Mouse (Mus musculus): ENCODE measurements around the gene Lrig1. TPM values are rescaled to one million over a fixed set of nuclear protein-coding genes. Genes with fewer than 3 reads are reported as not detected.
A peak's percentile ranks its signal among the peaks of the same experiment; 100 is the strongest.

Gene Lrig1
- 11.8 and 14.7 TPM in 2 replicates for polyA plus RNA-seq (2015; fragmentation: Nextera tagmentation; extraction: Ambion mirVana)

DNA sequence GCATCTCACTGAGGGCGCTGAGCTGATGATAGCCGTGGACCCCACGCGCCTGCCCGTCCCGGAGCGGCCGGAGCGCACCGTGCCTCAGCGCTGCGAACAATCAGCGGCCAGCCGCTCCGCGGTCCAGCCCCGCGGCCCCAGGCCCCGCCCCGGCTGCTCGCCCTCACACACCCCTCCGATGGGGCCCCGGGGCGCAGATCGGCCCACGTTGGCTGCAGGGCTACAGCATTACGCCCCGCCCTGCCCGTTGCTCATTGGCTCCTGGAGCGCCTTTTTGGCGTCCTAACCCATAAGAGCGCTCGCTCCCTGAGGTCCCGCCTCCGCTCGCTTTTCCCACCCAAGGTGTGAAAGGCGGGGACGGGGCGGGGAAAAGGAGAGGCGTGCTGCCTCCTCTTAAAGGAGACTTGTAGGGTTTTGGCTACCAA lies at the start of gene Lrig1:
Gene Lrig1, minus strand, starts transcription at position 92 of the 425 bp plus-strand sequence.
- peak; percentile 97 for ATAC-seq
- Histone ChIP-seq H3K4me3 (ENCODE audit: low read length) (peak within 1 kb of the TSS; percentile 98), H3K27me3 (replicated peaks; ENCODE audit: control insufficient read depth, insufficient read depth, low read length) (no peaks in the 10 kb centered on the region), H3K4me1 (ENCODE audit: control insufficient read depth, insufficient read depth, low read length) (peaks cover 33% of the 10 kb centered on the region), H3K4me2 (ENCODE audit: low read depth, low read length) (peak within 1 kb of the TSS; percentile 84), H3K9ac (ENCODE audit: low read depth, low read length) (peak within 1 kb of the TSS; percentile 97), H3K9me3 (ENCODE audit: control insufficient read depth, low read length) (no peaks in the 10 kb centered on the region), H3K27ac (ENCODE audit: low read length) (peak within 1 kb of the TSS; percentile 86), H3K36me3 (ENCODE audit: control insufficient read depth, insufficient read depth, low read length) (no peaks in the 10 kb centered on the region)
- 0% methylated on average over 40 of the region's 40 CpGs for WGBS

GRCm38 (mm10) chr6:94749626-94750025 lies 49.7 kb upstream of the Lrig1 start:
- Histone ChIP-seq H3K9me3 (ENCODE audit: control insufficient read depth, low read length) (no peaks in the 10 kb centered on the region), H3K9ac (ENCODE audit: low read depth, low read length) (no peak overlapping the region), H3K4me3 (ENCODE audit: low read length) (no peak overlapping the region), H3K27me3 (replicated peaks; ENCODE audit: control insufficient read depth, insufficient read depth, low read length) (no peaks in the 10 kb centered on the region), H3K4me1 (ENCODE audit: control insufficient read depth, insufficient read depth, low read length) (no peaks in the 10 kb centered on the region), H3K27ac (ENCODE audit: low read length) (no peak overlapping the region), H3K36me3 (ENCODE audit: control insufficient read depth, insufficient read depth, low read length) (no peaks in the 10 kb centered on the region), H3K4me2 (ENCODE audit: low read depth, low read length) (no peak overlapping the region)
- 79% methylated on average over 3 of the region's 3 CpGs for WGBS
- ATAC-seq = no peak

DNA sequence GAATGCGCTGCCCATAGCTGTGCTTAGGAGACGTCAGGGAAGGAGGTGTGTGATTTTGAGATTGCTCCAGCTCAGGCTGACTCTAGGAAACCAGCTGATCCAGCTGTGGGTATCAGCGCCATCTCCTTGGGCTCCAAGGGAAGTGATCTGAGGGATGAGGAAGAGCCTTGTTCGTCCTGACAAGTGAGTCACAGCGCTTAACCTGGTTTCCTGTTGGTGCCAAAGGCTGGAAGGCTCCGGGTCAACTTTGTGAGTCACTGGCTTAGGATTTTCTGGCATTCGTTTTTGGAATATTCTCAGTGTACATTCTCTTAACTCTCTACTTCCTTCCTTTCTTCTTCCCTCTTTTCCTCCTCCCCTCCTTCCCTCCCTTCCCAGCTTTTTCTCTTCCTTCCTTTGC lies 48.4 kb upstream of the Lrig1 start:
- H3K9ac ChIP-seq (ENCODE audit: low read depth, low read length) = no peak overlapping the region
- no peak overlapping the region for H3K4me3 ChIP-seq (ENCODE audit: low read length)
- H3K27ac ChIP-seq (ENCODE audit: low read length) = no peak overlapping the region
- no peak overlapping the region for H3K4me2 ChIP-seq (ENCODE audit: low read depth, low read length)
- 68% methylated on average over 7 of the region's 7 CpGs for WGBS
- H3K4me1 ChIP-seq (ENCODE audit: control insufficient read depth, insufficient read depth, low read length) = no peaks in the 10 kb centered on the region
- H3K9me3 ChIP-seq (ENCODE audit: control insufficient read depth, low read length) = no peaks in the 10 kb centered on the region
- H3K36me3 ChIP-seq (ENCODE audit: control insufficient read depth, insufficient read depth, low read length) = no peaks in the 10 kb centered on the region
- no peak for ATAC-seq
- no peaks in the 10 kb centered on the region for H3K27me3 ChIP-seq (replicated peaks; ENCODE audit: control insufficient read depth, insufficient read depth, low read length)

GRCm38 (mm10) chr6:94740117-94740729 lies 40.3 kb upstream of the Lrig1 start:
- H3K9me3 ChIP-seq (ENCODE audit: control insufficient read depth, low read length) = no peaks in the 10 kb centered on the region
- WGBS = 46% methylated on average over 14 of the region's 14 CpGs
- no peaks in the 10 kb centered on the region for H3K36me3 ChIP-seq (ENCODE audit: control insufficient read depth, insufficient read depth, low read length)
- peak overlapping the region; percentile 2; the same call in 1 of the 2 replicates for H3K4me2 ChIP-seq (ENCODE audit: low read depth, low read length)
- H3K4me3 ChIP-seq (ENCODE audit: low read length) = no peak overlapping the region
- H3K27me3 ChIP-seq (replicated peaks; ENCODE audit: control insufficient read depth, insufficient read depth, low read length) = no peaks in the 10 kb centered on the region
- peak overlapping the region; percentile 1; the same call in 1 of the 2 replicates for H3K27ac ChIP-seq (ENCODE audit: low read length)
- ATAC-seq = peak; percentile 48; the same call in 1 of the 2 replicates
- 0 out of 2 replicates have a peak, but pooled peaks cover 3% of the 10 kb centered on the region for H3K4me1 ChIP-seq (ENCODE audit: control insufficient read depth, insufficient read depth, low read length)
- H3K9ac ChIP-seq (ENCODE audit: low read depth, low read length) = no peak overlapping the region

GRCm38 (mm10) chr6:94738647-94739046 lies 38.7 kb upstream of the Lrig1 start:
- Histone ChIP-seq H3K4me3 (ENCODE audit: low read length) (no peak overlapping the region), H3K27me3 (replicated peaks; ENCODE audit: control insufficient read depth, insufficient read depth, low read length) (no peaks in the 10 kb centered on the region), H3K4me2 (ENCODE audit: low read depth, low read length) (no peak overlapping the region), H3K27ac (ENCODE audit: low read length) (no peak overlapping the region), H3K9me3 (ENCODE audit: control insufficient read depth, low read length) (no peaks in the 10 kb centered on the region), H3K9ac (ENCODE audit: low read depth, low read length) (no peak overlapping the region), H3K4me1 (ENCODE audit: control insufficient read depth, insufficient read depth, low read length) (0 out of 2 replicates have a peak, but pooled peaks cover 3% of the 10 kb centered on the region), H3K36me3 (ENCODE audit: control insufficient read depth, insufficient read depth, low read length) (no peaks in the 10 kb centered on the region)
- no peak for ATAC-seq
- WGBS = 77% methylated on average over 3 of the region's 3 CpGs

DNA sequence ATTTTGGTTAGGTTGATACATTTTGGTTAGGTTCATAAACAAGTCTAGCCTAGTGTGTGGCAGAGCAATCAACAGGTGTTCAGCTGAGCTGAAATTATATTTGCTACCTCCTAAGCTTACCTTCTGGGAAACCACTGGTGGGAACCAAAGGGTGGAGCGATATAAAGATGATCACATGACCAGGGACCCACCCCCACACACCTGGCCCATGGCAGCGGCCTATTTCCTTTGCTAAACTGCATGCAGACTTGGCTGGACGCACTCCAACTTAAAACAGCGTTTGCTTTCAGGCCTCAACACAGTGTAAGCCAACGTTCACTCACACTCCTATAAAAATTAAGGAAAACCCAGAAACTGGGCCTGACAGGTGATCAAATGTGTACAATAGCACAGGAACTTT lies 33.9 kb upstream of the Lrig1 start:
- H3K4me2 ChIP-seq (ENCODE audit: low read depth, low read length) = no peak overlapping the region
- H3K9me3 ChIP-seq (ENCODE audit: control insufficient read depth, low read length) = no peaks in the 10 kb centered on the region
- WGBS = 61% methylated on average over 5 of the region's 5 CpGs
- no peak overlapping the region for H3K27ac ChIP-seq (ENCODE audit: low read length)
- H3K4me3 ChIP-seq (ENCODE audit: low read length) = no peak overlapping the region
- no peaks in the 10 kb centered on the region for H3K27me3 ChIP-seq (replicated peaks; ENCODE audit: control insufficient read depth, insufficient read depth, low read length)
- no peak overlapping the region for H3K9ac ChIP-seq (ENCODE audit: low read depth, low read length)
- peaks cover 4% of the 10 kb centered on the region; the same call in 1 of the 2 replicates for H3K4me1 ChIP-seq (ENCODE audit: control insufficient read depth, insufficient read depth, low read length)
- no peak for ATAC-seq
- H3K36me3 ChIP-seq (ENCODE audit: control insufficient read depth, insufficient read depth, low read length) = no peaks in the 10 kb centered on the region

DNA sequence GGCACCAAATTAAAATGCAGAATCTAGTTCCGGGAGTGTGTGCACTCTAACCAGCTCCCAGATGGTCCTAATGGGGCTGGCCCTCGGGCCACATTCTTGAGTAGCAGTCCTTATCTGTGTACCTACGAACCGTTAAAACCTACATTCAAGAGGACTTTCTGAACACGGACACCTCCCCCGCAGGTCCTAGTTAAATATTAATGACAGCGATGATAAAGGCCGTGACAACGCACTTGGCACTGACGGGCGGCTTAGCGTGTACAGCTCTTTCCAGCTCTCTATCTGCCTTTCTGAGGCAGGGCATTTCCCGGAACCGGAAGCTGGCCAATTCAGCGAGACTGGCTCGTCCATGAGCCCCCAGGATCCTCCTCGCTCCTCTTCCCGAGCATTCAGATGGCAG lies 29.9 kb upstream of the Lrig1 start:
- Histone ChIP-seq H3K27ac (ENCODE audit: low read length) (peak overlapping the region; percentile 75), H3K4me3 (ENCODE audit: low read length) (no peak overlapping the region), H3K9ac (ENCODE audit: low read depth, low read length) (no peak overlapping the region), H3K9me3 (ENCODE audit: control insufficient read depth, low read length) (no peaks in the 10 kb centered on the region), H3K4me2 (ENCODE audit: low read depth, low read length) (0 out of 2 replicates have a peak overlapping the region, but pooled peaks have one; percentile 14), H3K4me1 (ENCODE audit: control insufficient read depth, insufficient read depth, low read length) (peaks cover 4% of the 10 kb centered on the region; the same call in 1 of the 2 replicates), H3K36me3 (ENCODE audit: control insufficient read depth, insufficient read depth, low read length) (no peaks in the 10 kb centered on the region), H3K27me3 (replicated peaks; ENCODE audit: control insufficient read depth, insufficient read depth, low read length) (no peaks in the 10 kb centered on the region)
- ATAC-seq = peak; percentile 96
- WGBS = 48% methylated on average over 18 of the region's 18 CpGs

DNA sequence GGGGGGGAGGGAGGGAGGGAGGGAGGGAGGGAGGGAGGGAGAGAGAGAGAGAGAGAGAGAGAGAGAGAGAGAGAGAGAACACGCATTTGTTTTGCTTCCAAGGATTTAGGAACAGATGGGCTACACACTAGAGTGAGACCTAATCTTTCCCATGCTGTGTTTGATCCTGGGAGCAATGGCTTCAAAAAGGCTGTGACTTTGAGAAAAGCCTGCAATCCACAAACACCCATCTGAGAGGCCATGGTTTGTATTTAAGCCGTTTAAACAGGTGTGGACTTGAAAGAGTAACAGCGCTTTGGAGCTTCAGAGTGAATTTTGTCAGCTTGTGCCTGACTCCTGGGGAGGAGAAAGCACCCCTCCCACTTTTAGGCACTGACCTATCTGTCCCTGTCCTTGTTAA lies 29.2 kb upstream of the Lrig1 start:
- Histone ChIP-seq H3K9ac (ENCODE audit: low read depth, low read length) (no peak overlapping the region), H3K27ac (ENCODE audit: low read length) (peak overlapping the region; percentile 46), H3K4me3 (ENCODE audit: low read length) (no peak overlapping the region), H3K36me3 (ENCODE audit: control insufficient read depth, insufficient read depth, low read length) (no peaks in the 10 kb centered on the region), H3K4me2 (ENCODE audit: low read depth, low read length) (no peak overlapping the region), H3K4me1 (ENCODE audit: control insufficient read depth, insufficient read depth, low read length) (peaks cover 4% of the 10 kb centered on the region; the same call in 1 of the 2 replicates), H3K27me3 (replicated peaks; ENCODE audit: control insufficient read depth, insufficient read depth, low read length) (no peaks in the 10 kb centered on the region), H3K9me3 (ENCODE audit: control insufficient read depth, low read length) (no peaks in the 10 kb centered on the region)
- WGBS = 35% methylated on average over 3 of the region's 3 CpGs
- ATAC-seq = no peak

- Histone ChIP-seq H3K9me3 (ENCODE audit: control insufficient read depth, low read length) (no peaks in the 10 kb centered on the region), H3K27ac (ENCODE audit: low read length) (no peak overlapping the region), H3K36me3 (ENCODE audit: control insufficient read depth, insufficient read depth, low read length) (no peaks in the 10 kb centered on the region), H3K4me1 (ENCODE audit: control insufficient read depth, insufficient read depth, low read length) (peaks cover 4% of the 10 kb centered on the region; the same call in 1 of the 2 replicates), H3K4me3 (ENCODE audit: low read length) (no peak overlapping the region), H3K4me2 (ENCODE audit: low read depth, low read length) (no peak overlapping the region), H3K9ac (ENCODE audit: low read depth, low read length) (no peak overlapping the region), H3K27me3 (replicated peaks; ENCODE audit: control insufficient read depth, insufficient read depth, low read length) (no peaks in the 10 kb centered on the region)
- no peak for ATAC-seq
- 62% methylated on average over 1 of the region's 1 CpGs for WGBS
Observed at GRCm38 (mm10) chr6:94724612-94725011, 24.7 kb upstream of the Lrig1 start.
